In genomic region chr7:120916262-120916875, GRCm38 (mm10) we compare ENCODE assay signal across 9 mouse cellular contexts. TPM values are rescaled to one million over a fixed set of nuclear protein-coding genes. Genes with fewer than 3 reads are reported as not detected.
DNase-seq lines count a peak whose midpoint lies in the region; ATAC-seq and TF ChIP-seq lines count a peak whose summit lies in the region.
"Had no signal": no experiment of that assay in that cellular context is flagged by ENCODE, and none has a peak within 500 bp of the region (broad histone marks: within the 10 kb centered on the region; RNA-seq: fewer than 3 reads in every experiment).

No protein-coding gene starts in this region.

- no peaks in the 10 kb centered on the region for H3K36me3 ChIP-seq in lung, embryonic 14.5 days (ENCODE audit: insufficient read depth)
- H3K36me3 ChIP-seq in CH12.LX (replicated peaks in 1 of 2; ENCODE audit: control insufficient read depth in 1 of 2, insufficient read depth in 1 of 2, low read length in 1 of 2), result peaks cover 0 to 16% of the 10 kb centered on the region in 2 experiments
- no peaks in the 10 kb centered on the region for H3K36me3 ChIP-seq in liver, embryonic 11.5 days (ENCODE audit: control insufficient read depth, insufficient read depth, low read length)
- H3K36me3 ChIP-seq: heart, embryonic 15.5 days had no signal

- peak overlapping the region; percentile 73 for H3K4me2 ChIP-seq in lung, embryonic 14.5 days
- peak overlapping the region; percentile 79 for H3K4me2 ChIP-seq in CH12.LX (ENCODE audit: insufficient read depth, low read depth, poor library complexity, severe bottlenecking)
- H3K4me2 ChIP-seq in liver, embryonic 11.5 days, result peak overlapping the region; percentile 68

- DNase-seq in lung, embryonic 14.5 days, result no peak
- DNase-seq in lung, postnatal 36 days, result no peak
- DNase-seq in CH12.LX (ENCODE audit: extremely low read depth), result peak; percentile 40
- peak; percentile 44 for DNase-seq in c-Kit-positive CD71-positive TER-119-positive erythroid progenitor cells, embryonic 14.5 days (ENCODE audit: low spot score)
- DNase-seq in liver, embryonic 11.5 days (ENCODE audit: low spot score), result no peak
- DNase-seq: cerebellum, adult 2 months had no signal

- H3K27me3 ChIP-seq in lung, embryonic 14.5 days (ENCODE audit: insufficient read depth, low read length), result no peaks in the 10 kb centered on the region
- no peaks in the 10 kb centered on the region for H3K27me3 ChIP-seq in CH12.LX (replicated peaks)
- no peaks in the 10 kb centered on the region for H3K27me3 ChIP-seq in liver, embryonic 11.5 days (replicated peaks; ENCODE audit: control insufficient read depth, insufficient read depth, low read length)
- H3K27me3 ChIP-seq: heart, embryonic 15.5 days had no signal

- dilution Hi-C loops in CH12.LX (cut with MboI; ENCODE audit: extremely low pct_ligation_motif_present, extremely low pct_unique_long_range_greater_than_20kb, low sequenced_read_pairs), result no loop called here

- H3K9me3 ChIP-seq in lung, embryonic 14.5 days (ENCODE audit: low read depth, low read length), result no peaks in the 10 kb centered on the region
- no peaks in the 10 kb centered on the region for H3K9me3 ChIP-seq in CH12.LX (replicated peaks; ENCODE audit: low read length)
- no peaks in the 10 kb centered on the region for H3K9me3 ChIP-seq in liver, embryonic 11.5 days (ENCODE audit: control insufficient read depth, low read length)
- H3K9me3 ChIP-seq: heart, embryonic 15.5 days had no signal

- H3K4me1 ChIP-seq in lung, embryonic 14.5 days (ENCODE audit: insufficient read depth), result no peaks in the 10 kb centered on the region
- peaks cover 0 to 32% of the 10 kb centered on the region in 2 experiments; a peak in 2 of 4 replicates for H3K4me1 ChIP-seq in CH12.LX (ENCODE audit: control insufficient read depth in 1 of 2, insufficient read depth in 2 of 2)
- H3K4me1 ChIP-seq in liver, embryonic 11.5 days (replicated peaks; ENCODE audit: control insufficient read depth, insufficient read depth, low read length), result peaks cover 4% of the 10 kb centered on the region; the same call in 1 of the 2 replicates

- WGBS in lung, embryonic 14.5 days, result 24% methylated on average over 11 of the region's 11 CpGs
- 37% methylated on average over 11 of the region's 11 CpGs for WGBS in liver, embryonic 11.5 days

- H3K9ac ChIP-seq in lung, embryonic 14.5 days, result no peak overlapping the region
- 0 out of 2 replicates have a peak overlapping the region, but pooled peaks have one; percentile 29 for H3K9ac ChIP-seq in CH12.LX (ENCODE audit: insufficient read depth, low read depth)
- H3K9ac ChIP-seq in liver, embryonic 11.5 days (ENCODE audit: low read depth, low read length), result 0 out of 2 replicates have a peak overlapping the region, but pooled peaks have one; percentile 39
- H3K9ac ChIP-seq: heart, embryonic 15.5 days had no signal

- H3K4me3 ChIP-seq in lung, embryonic 14.5 days (ENCODE audit: low read depth, low read length), result peak overlapping the region; percentile 93
- peak overlapping the region in 2 of 3 experiments; percentile 60 to 90 for H3K4me3 ChIP-seq in CH12.LX (replicated peaks in 1 of 3; ENCODE audit: low read depth in 2 of 3, low read length in 2 of 3, poor library complexity in 1 of 3)
- H3K4me3 ChIP-seq in liver, embryonic 11.5 days (ENCODE audit: low read depth, low read length), result peak overlapping the region; percentile 26

- H3K79me2 ChIP-seq in CH12.LX (replicated peaks; ENCODE audit: control insufficient read depth, extremely low read depth, insufficient read depth, poor library complexity, severe bottlenecking), result peaks cover 21% of the 10 kb centered on the region

- no peak for TF ChIP-seq EP300 in CH12.LX (IDR thresholded peaks at IDR 0.05; ENCODE audit: low read length)

- no peak for TF ChIP-seq CTCF in lung, embryonic 14.5 days (IDR thresholded peaks at IDR 0.05; ENCODE audit: low read depth)
- TF ChIP-seq CTCF in CH12.LX (conservative IDR thresholded peaks at IDR 0.05 in 1 of 2, IDR thresholded peaks at IDR 0.05 in 1 of 2; ENCODE audit: low read depth in 2 of 2, low read length in 2 of 2), result peak in 1 of 2 experiments; percentile 27; a peak in 2 of 4 replicates

- in situ Hi-C loops in CH12.LX (cut with MboI; ENCODE audit: low pct_ligation_motif_present, low pct_unique_long_range_greater_than_20kb, low sequenced_read_pairs), result no loop called here

- TF ChIP-seq POLR2A in CH12.LX (IDR thresholded peaks at IDR 0.05; ENCODE audit: low read depth, low read length), result no peak

- no peak for ATAC-seq in lung, embryonic 14.5 days (ENCODE audit: insufficient read depth)
- ATAC-seq in liver, embryonic 11.5 days (replicated peaks; ENCODE audit: low FRiP score), result no peak
- no peak for ATAC-seq in activated CD4-positive, CD25-positive, alpha-beta regulatory T cell, adult 4 months
- no peak for ATAC-seq in granulocyte monocyte progenitor cell, adult 5-6 weeks (replicated peaks; ENCODE audit: poor library complexity, severe bottlenecking)

- TF ChIP-seq RAD21 in CH12.LX (IDR thresholded peaks at IDR 0.05; ENCODE audit: low read depth, low read length), result no peak

- no peak overlapping the region for H3K27ac ChIP-seq in lung, embryonic 14.5 days (ENCODE audit: low read depth)
- H3K27ac ChIP-seq in CH12.LX (ENCODE audit: insufficient read depth, low read depth), result no peak overlapping the region
- no peak overlapping the region for H3K27ac ChIP-seq in liver, embryonic 11.5 days (ENCODE audit: low read depth, low read length)
- H3K27ac ChIP-seq: heart, embryonic 15.5 days had no signal

TF ChIP-seq in CH12.LX, 34 proteins besides CTCF, POLR2A, EP300 and RAD21:
- TF ChIP-seq ZC3H11A (IDR thresholded peaks at IDR 0.05; ENCODE audit: low read depth, low read length) (no peak), PAX5 (IDR thresholded peaks at IDR 0.05; ENCODE audit: low read length) (no peak), SIN3A (IDR thresholded peaks at IDR 0.05; ENCODE audit: low read length) (no peak; the same call in 1 of the 2 replicates), ZMIZ1 (IDR thresholded peaks at IDR 0.05; ENCODE audit: low read depth, low read length) (no peak), ELF1 (IDR thresholded peaks at IDR 0.05; ENCODE audit: low read depth, low read length) (no peak), NELFE (IDR thresholded peaks at IDR 0.05; ENCODE audit: low read depth, low read length) (no peak), MAFK (IDR thresholded peaks at IDR 0.05; ENCODE audit: insufficient replicate concordance, low read length) (no peak), IRF4 (IDR thresholded peaks at IDR 0.05; ENCODE audit: low read depth, low read length) (no peak), MYC (IDR thresholded peaks at IDR 0.05; ENCODE audit: low read depth, low read length) (0 out of 2 replicates have a peak, but pooled peaks have one; percentile 21), JUND (conservative IDR thresholded peaks at IDR 0.05; ENCODE audit: low read depth, low read length) (no peak), MXI1 (IDR thresholded peaks at IDR 0.05; ENCODE audit: low read depth, low read length) (0 out of 2 replicates have a peak, but pooled peaks have one; percentile 31), MAZ (IDR thresholded peaks at IDR 0.05; ENCODE audit: low read depth, low read length) (no peak), TBP (conservative IDR thresholded peaks at IDR 0.05; ENCODE audit: low read depth, low read length) (no peak), CHD1 (IDR thresholded peaks at IDR 0.05; ENCODE audit: low read depth, low read length) (no peak)

RNA-seq across cellular contexts. Expression of gene Polr3e, which starts 1.2 kb away (rescaled TPM):
- 24.3 and 24.6 TPM in 2 replicates for polyA plus RNA-seq in lung, embryonic 14.5 days (2014; fragmentation: Nextera tagmentation; extraction: Ambion mirVana)
- total RNA-seq in CH12.LX (2012; rRNA removed), result 33.6 and 33.7 TPM in 2 replicates
- total RNA-seq in CH12.LX (2014; rRNA removed), result 22.3 and 25.3 TPM in 2 replicates
- 38.1 and 38.2 TPM in 2 replicates for polyA plus RNA-seq in CH12.LX (2012; ENCODE audit: insufficient read length, low read depth)
- 30.0 and 31.3 TPM in 2 replicates for polyA plus RNA-seq in liver, embryonic 11.5 days (2014; fragmentation: Nextera tagmentation; extraction: Ambion mirVana)
- polyA plus RNA-seq in activated CD4-positive, CD25-positive, alpha-beta regulatory T cell, adult 4 months (2017; shearing (Covaris generic)), result 10 to 100 TPM; 10.8 to 12.3 TPM
- 24.5 and 25.8 TPM in 2 replicates for total RNA-seq in granulocyte monocyte progenitor cell, adult 5-6 weeks (2014; fragmentation: Nextera tagmentation)
- total RNA-seq in granulocyte monocyte progenitor cell, adult 5-6 weeks (2017), result 33.5 and 37.1 TPM in 2 replicates

Comparison
In these comparisons a context has a peak if more than half of its experiments do, and no peak if none do; other contexts are left out.
1. DNase-seq: peak in CH12.LX (single experiment) and c-Kit-positive CD71-positive TER-119-positive erythroid progenitor cells, embryonic 14.5 days (single experiment); none in lung, embryonic 14.5 days (single experiment), lung, postnatal 36 days (single experiment) and liver, embryonic 11.5 days (single experiment).
2. H3K4me3 ChIP-seq: peak in every context shown above with its lines; median percentile 93 in lung, embryonic 14.5 days; 75 in CH12.LX; 26 in liver, embryonic 11.5 days.
3. Peak in every context shown above with its lines, with median percentiles within 50 percentile points of each other: H3K4me2 ChIP-seq.